Mouse (Mus musculus) liver (tissue): ENCODE data around the gene Ntn5.

Source experiments
- DNase-seq: peaks from one replicate; pipeline ENCODE4 v3.0.0-alpha.2; 2020; ENCODE audit warnings: mixed read lengths

Gene Ntn5

GRCm38 (mm10) chr7:45713881-45714520, 30.2 kb downstream of the Ntn5 start:
- DNase-seq = no peak

GRCm38 (mm10) chr7:45714630-45715089, 30.8 kb downstream of the Ntn5 start:
- DNase-seq = peak; percentile 49

GRCm38 (mm10) chr7:45715090-45715708, 31.4 kb downstream of the Ntn5 start, which contains the start of gene Rpl18:
Gene Rpl18, plus strand, starts transcription at chr7:45715457.
- peak; percentile 97 for DNase-seq

GRCm38 (mm10) chr7:45715741-45716459, 32.1 kb downstream of the Ntn5 start:
- DNase-seq = peak; percentile 48

GRCm38 (mm10) chr7:45716460-45716857, 32.6 kb downstream of the Ntn5 start:
- DNase-seq = no peak

GRCm38 (mm10) chr7:45716952-45717917, 33.4 kb downstream of the Ntn5 start:
- DNase-seq = no peak

GRCm38 (mm10) chr7:45717918-45718297, 34.1 kb downstream of the Ntn5 start, which contains the start of gene Sphk2:
Gene Sphk2, minus strand, starts transcription at chr7:45718002.
- peak; percentile 98 for DNase-seq

- no peak for DNase-seq
Observed at GRCm38 (mm10) chr7:45718331-45718730, 34.5 kb downstream of the Ntn5 start.

- DNase-seq = no peak
Observed at GRCm38 (mm10) chr7:45719180-45719579, 35.4 kb downstream of the Ntn5 start.

- no peak for DNase-seq
Observed at GRCm38 (mm10) chr7:45719738-45720412, 36.1 kb downstream of the Ntn5 start.

- DNase-seq = no peak
Observed at GRCm38 (mm10) chr7:45720413-45721233, 36.8 kb downstream of the Ntn5 start, which contains the start of gene Fam83e. Gene Fam83e, plus strand, starts transcription at chr7:45721212.

- no peak for DNase-seq
Observed at GRCm38 (mm10) chr7:45721234-45721571, 37.4 kb downstream of the Ntn5 start.

GRCm38 (mm10) chr7:45721642-45722347, 38.0 kb downstream of the Ntn5 start:
- no peak for DNase-seq

GRCm38 (mm10) chr7:45722348-45722713, 38.5 kb downstream of the Ntn5 start:
- no peak for DNase-seq

- no peak for DNase-seq
Observed at GRCm38 (mm10) chr7:45723301-45723700, 39.5 kb downstream of the Ntn5 start.

GRCm38 (mm10) chr7:45723781-45724180, 40.0 kb downstream of the Ntn5 start:
- no peak for DNase-seq

GRCm38 (mm10) chr7:45725151-45725550, 41.3 kb downstream of the Ntn5 start:
- no peak for DNase-seq

GRCm38 (mm10) chr7:45725713-45726112, 41.9 kb downstream of the Ntn5 start, which contains the start of gene Spaca4:
Gene Spaca4, minus strand, starts transcription at chr7:45725813.
- DNase-seq = no peak

GRCm38 (mm10) chr7:45726419-45726818, 42.6 kb downstream of the Ntn5 start:
- no peak for DNase-seq

GRCm38 (mm10) chr7:45727625-45728024, 43.8 kb downstream of the Ntn5 start:
- no peak for DNase-seq
